Mouse (Mus musculus): ENCODE results near the gene Slc35b3. TPM values are rescaled to one million over a fixed set of nuclear protein-coding genes. Genes with fewer than 3 reads are reported as not detected.

Slc35b3 gene
- polyA plus RNA-seq (2017; shearing (Covaris generic)), result 166 TPM

DNA sequence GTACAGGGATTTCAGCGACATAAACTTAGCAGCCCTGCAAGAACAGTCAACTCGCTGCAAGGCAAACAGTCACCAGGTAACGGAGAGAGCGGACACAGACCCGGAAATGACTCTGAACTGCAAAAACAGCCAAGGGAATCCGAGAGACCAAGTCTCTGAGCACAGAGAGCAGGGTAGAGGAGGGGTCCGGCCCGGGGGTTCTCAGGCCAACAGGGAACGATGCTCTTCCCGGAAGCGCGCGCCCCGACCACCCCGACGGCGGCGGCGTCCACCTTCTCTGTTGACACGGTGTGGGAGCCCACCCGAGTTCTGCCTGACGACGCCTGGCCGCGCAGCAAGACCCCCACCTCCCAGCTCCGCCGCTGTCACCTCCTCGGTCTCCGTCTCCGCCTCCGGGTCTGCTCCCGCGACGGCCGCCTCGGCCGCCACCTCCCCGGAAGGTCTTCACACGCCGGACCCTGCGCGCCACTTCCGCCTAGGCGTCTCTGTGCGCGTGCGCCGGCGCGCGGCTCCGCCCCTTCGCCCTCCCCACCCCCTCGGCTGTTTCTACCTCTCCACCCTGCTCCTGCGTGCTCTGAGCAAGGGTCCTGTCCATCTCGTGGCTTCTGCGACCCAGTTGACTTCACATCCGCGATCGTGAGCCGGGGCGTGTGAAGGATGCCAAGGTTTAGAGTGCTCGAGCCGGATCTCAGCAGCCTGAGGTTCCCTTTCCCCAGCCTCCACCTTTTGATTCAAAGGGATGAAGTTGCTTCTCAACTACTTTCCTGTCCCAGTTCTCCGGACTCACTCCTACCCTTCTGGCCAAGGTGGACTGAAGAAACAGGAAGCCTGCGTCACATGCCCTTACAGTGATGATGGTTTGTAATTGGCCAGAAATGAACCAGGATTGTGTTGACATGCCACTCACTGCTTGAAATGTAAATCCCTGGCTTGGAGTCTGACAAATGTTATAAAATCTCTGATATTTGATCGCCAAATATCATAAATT lies at the start of gene Slc35b3:
Gene Slc35b3, minus strand, starts transcription at position 813 of the 988 bp plus-strand sequence.

Data from inflammation-experienced regulatory T-cells, adult 16 weeks (primary cell).